In genomic region chr12:27657536-27657935, GRCm38 (mm10) we compare ENCODE assay signal across 11 mouse cellular contexts.
DNase-seq lines count a peak whose midpoint lies in the region; ATAC-seq and TF ChIP-seq lines count a peak whose summit lies in the region.
"Had no signal": no experiment of that assay in that cellular context is flagged by ENCODE, and none has a peak within 500 bp of the region (broad histone marks: within the 10 kb centered on the region; RNA-seq: fewer than 3 reads in every experiment).

No protein-coding gene starts in this region.

- no peak overlapping the region for H3K9ac ChIP-seq in heart, adult 2 months (ENCODE audit: low read depth, low read length)
- H3K9ac ChIP-seq in midbrain, embryonic 12.5 days (replicated peaks): no peak overlapping the region
- H3K9ac ChIP-seq in midbrain, embryonic 15.5 days: no peak overlapping the region
- H3K9ac ChIP-seq: embryonic facial prominence, embryonic 12.5 days; limb, embryonic 13.5 days; stomach, embryonic 15.5 days had no signal

- peak; percentile 53 to 58 for DNase-seq in heart, adult 2 months
- no peak for DNase-seq in heart, postnatal 25 days (ENCODE audit: low spot score)
- DNase-seq in gastrocnemius, postnatal 10 days: peak; percentile 58
- peak; percentile 11 to 19 for DNase-seq in kidney, postnatal 4 days
- DNase-seq in embryo, embryonic 10 days (ENCODE audit: low spot score): no peak

- no peak for TF ChIP-seq CTCF in heart, adult 2 months (IDR thresholded peaks at IDR 0.05)

- no peaks in the 10 kb centered on the region for H3K79me2 ChIP-seq in heart, adult 2 months (replicated peaks; ENCODE audit: control insufficient read depth, insufficient read depth, low read length)

- no peaks in the 10 kb centered on the region for H3K36me3 ChIP-seq in heart, adult 2 months (ENCODE audit: control insufficient read depth, insufficient read depth, low read length)
- H3K36me3 ChIP-seq in midbrain, embryonic 12.5 days: no peaks in the 10 kb centered on the region
- H3K36me3 ChIP-seq in midbrain, embryonic 15.5 days (replicated peaks): no peaks in the 10 kb centered on the region
- H3K36me3 ChIP-seq: embryonic facial prominence, embryonic 12.5 days; limb, embryonic 13.5 days; stomach, embryonic 15.5 days had no signal

- ATAC-seq in midbrain, embryonic 12.5 days (ENCODE audit: low FRiP score, low read depth): no peak
- ATAC-seq in midbrain, embryonic 15.5 days (replicated peaks): no peak

- TF ChIP-seq POLR2A in heart, adult 2 months (IDR thresholded peaks at IDR 0.05; ENCODE audit: insufficient read depth, low read depth, low read length): no peak

- TF ChIP-seq EP300 in heart, adult 2 months (IDR thresholded peaks at IDR 0.05; ENCODE audit: insufficient read depth, low read depth, low read length): no peak

- no peaks in the 10 kb centered on the region for H3K9me3 ChIP-seq in midbrain, embryonic 12.5 days
- no peaks in the 10 kb centered on the region for H3K9me3 ChIP-seq in midbrain, embryonic 15.5 days
- H3K9me3 ChIP-seq: embryonic facial prominence, embryonic 12.5 days; limb, embryonic 13.5 days; stomach, embryonic 15.5 days had no signal

- no peak overlapping the region for H3K27ac ChIP-seq in heart, adult 2 months
- 0 out of 2 replicates have a peak overlapping the region, but pooled peaks have one; percentile 2 for H3K27ac ChIP-seq in midbrain, embryonic 12.5 days (replicated peaks)
- H3K27ac ChIP-seq in midbrain, embryonic 15.5 days: no peak overlapping the region
- H3K27ac ChIP-seq: embryonic facial prominence, embryonic 12.5 days; kidney, postnatal 0 days; limb, embryonic 13.5 days; stomach, embryonic 15.5 days had no signal

- no peaks in the 10 kb centered on the region for H3K27me3 ChIP-seq in heart, adult 2 months (ENCODE audit: control insufficient read depth, insufficient read depth, low read length)
- H3K27me3 ChIP-seq in midbrain, embryonic 12.5 days: no peaks in the 10 kb centered on the region
- H3K27me3 ChIP-seq in midbrain, embryonic 15.5 days (replicated peaks): no peaks in the 10 kb centered on the region
- H3K27me3 ChIP-seq: embryonic facial prominence, embryonic 12.5 days; limb, embryonic 13.5 days; stomach, embryonic 15.5 days had no signal

- H3K4me1 ChIP-seq in heart, adult 2 months (ENCODE audit: control insufficient read depth, insufficient read depth, low read length): no peaks in the 10 kb centered on the region
- no peaks in the 10 kb centered on the region; the same call in 1 of the 2 replicates for H3K4me1 ChIP-seq in midbrain, embryonic 12.5 days
- H3K4me1 ChIP-seq in midbrain, embryonic 15.5 days: peaks cover 5% of the 10 kb centered on the region; the same call in 1 of the 2 replicates
- H3K4me1 ChIP-seq: stomach, embryonic 15.5 days had no signal

- 44% methylated on average over 4 of the region's 4 CpGs for WGBS in heart, adult 2 months
- 80% methylated on average over 4 of the region's 4 CpGs for WGBS in midbrain, embryonic 12.5 days
- WGBS in midbrain, embryonic 15.5 days: 65% methylated on average over 4 of the region's 4 CpGs

- no peak overlapping the region for H3K4me3 ChIP-seq in heart, adult 2 months
- no peak overlapping the region for H3K4me3 ChIP-seq in midbrain, embryonic 12.5 days
- no peak overlapping the region for H3K4me3 ChIP-seq in midbrain, embryonic 15.5 days
- H3K4me3 ChIP-seq: embryonic facial prominence, embryonic 12.5 days; limb, embryonic 13.5 days; stomach, embryonic 15.5 days had no signal

- H3K4me2 ChIP-seq in midbrain, embryonic 12.5 days (replicated peaks): no peak overlapping the region
- no peak overlapping the region for H3K4me2 ChIP-seq in midbrain, embryonic 15.5 days
- H3K4me2 ChIP-seq: embryonic facial prominence, embryonic 12.5 days; limb, embryonic 13.5 days; stomach, embryonic 15.5 days had no signal

- intact Hi-C loops in heart, adult 2 months (cut with DNase I): no loop called here
- intact Hi-C loops in heart, postnatal 25 days (cut with DNase I): no loop called here

Comparison
In these comparisons a context has a peak if more than half of its experiments do, and no peak if none do; other contexts are left out.
1. DNase-seq: peak in heart, adult 2 months (2 of 2), gastrocnemius, postnatal 10 days (single experiment) and kidney, postnatal 4 days (2 of 2); none in heart, postnatal 25 days (single experiment) and embryo, embryonic 10 days (single experiment).